Mouse (Mus musculus): ENCODE data around the gene Sardh. TPM values are rescaled to one million over a fixed set of nuclear protein-coding genes. Genes with fewer than 3 reads are reported as not detected.

Gene Sardh
- polyA plus RNA-seq (2016; fragmentation: Nextera tagmentation; extraction: Ambion mirVana): 8.9 and 9.6 TPM in 2 replicates

DNA sequence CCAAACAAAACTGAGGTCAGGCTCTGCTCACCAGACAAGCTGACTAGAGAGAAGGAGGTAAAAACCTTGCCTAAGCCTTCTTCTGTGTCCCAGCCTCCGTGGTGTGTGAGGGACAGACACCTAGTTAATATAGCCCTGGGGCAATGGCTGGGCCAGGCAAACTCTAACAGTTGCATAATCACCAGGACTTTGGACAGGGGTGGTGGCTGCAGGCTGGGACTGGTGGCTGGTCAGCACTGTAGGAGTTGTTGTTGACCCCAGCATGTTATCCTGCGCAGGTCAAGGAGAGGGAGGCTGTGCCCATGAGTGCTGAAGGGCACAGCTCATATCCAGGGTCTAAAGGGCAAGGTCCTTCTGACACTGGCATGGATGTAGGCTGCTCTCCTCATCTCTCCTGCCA, at the start of gene Sardh:
Sardh (minus strand) TSS at position 127 of the 400 bp plus-strand sequence.
- no peak within 1 kb of the TSS for H3K4me2 ChIP-seq (replicated peaks)
- WGBS: 72% methylated on average over 2 of the region's 2 CpGs
- H3K4me1 ChIP-seq: peaks cover 9% of the 10 kb centered on the region
- H3K36me3 ChIP-seq: no peaks in the 10 kb centered on the region
- no peaks in the 10 kb centered on the region for H3K27me3 ChIP-seq
- H3K27ac ChIP-seq: peak within 1 kb of the TSS; percentile 41; the same call in 1 of the 2 replicates
- H3K9ac ChIP-seq: no peak within 1 kb of the TSS
- no peak within 1 kb of the TSS for H3K4me3 ChIP-seq
- ATAC-seq (ENCODE audit: insufficient number of reproducible peaks, insufficient read depth, low FRiP score, low TSS enrichment): no peak
- no peaks in the 10 kb centered on the region for H3K9me3 ChIP-seq

DNA sequence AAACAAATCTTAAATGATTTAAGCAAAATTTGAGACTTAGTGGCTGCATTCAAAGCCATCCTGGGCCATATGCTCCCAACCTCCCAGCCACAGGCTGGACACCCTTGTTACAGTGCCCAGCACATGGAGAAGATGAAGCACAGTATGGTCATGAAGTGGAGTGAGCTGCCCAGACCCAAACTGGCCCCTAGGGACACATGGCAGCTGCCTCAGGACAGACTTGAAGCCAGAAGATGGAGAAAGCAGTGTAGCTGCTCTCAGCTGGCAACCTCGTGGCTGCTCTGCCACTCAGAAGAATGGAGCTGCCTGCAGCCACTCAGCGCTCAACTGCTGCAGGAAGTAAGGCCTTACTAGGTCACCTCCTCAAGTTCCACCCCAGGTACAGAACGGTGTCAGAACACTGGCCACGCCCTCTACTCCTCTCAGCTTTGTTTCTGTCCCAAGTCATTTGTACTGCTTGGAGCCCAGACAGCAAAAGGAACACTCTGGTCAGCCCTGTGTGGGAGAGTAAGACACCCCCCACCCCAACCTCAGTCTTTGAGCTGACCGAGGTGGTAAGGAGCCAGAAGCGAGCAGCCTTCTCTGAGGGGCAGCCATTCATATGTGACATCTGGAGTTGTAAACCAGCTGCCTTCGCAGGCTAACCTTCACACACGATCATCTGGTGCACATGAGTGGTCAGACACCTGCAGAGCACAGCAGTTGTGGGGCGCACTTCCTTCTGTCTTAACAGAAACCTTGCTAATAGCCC, 48.7 kb upstream of the Sardh start:
- no peak for ATAC-seq (ENCODE audit: insufficient number of reproducible peaks, insufficient read depth, low FRiP score, low TSS enrichment)
- H3K4me2 ChIP-seq (replicated peaks): no peak overlapping the region
- no peaks in the 10 kb centered on the region for H3K27me3 ChIP-seq
- no peak overlapping the region for H3K27ac ChIP-seq
- no peak overlapping the region for H3K4me3 ChIP-seq
- 68% methylated on average over 9 of the region's 9 CpGs for WGBS
- H3K9me3 ChIP-seq: no peaks in the 10 kb centered on the region
- peaks cover 15% of the 10 kb centered on the region; the same call in 1 of the 2 replicates for H3K36me3 ChIP-seq
- peaks cover 4% of the 10 kb centered on the region; the same call in 1 of the 2 replicates for H3K4me1 ChIP-seq
- peak overlapping the region; percentile 1; the same call in 1 of the 2 replicates for H3K9ac ChIP-seq

DNA sequence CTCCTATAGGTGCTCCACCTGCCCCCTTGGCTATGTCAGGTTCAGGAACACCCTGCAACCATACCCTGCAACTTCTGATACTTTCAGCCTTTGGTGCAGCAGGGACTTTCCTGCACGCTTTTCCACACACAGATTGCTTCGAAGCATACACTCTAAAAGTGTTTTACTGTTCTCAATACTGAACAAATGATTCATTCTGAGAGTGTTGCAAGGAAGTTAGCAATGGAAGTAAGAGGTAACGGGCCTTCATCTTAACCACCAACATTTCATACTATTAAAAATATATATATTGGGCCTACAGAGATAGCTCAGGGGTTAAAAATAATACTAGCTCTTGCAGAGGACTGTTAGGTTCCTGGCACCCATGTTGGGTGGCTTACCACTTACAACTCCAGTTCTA, 46.6 kb upstream of the Sardh start:
- Histone ChIP-seq H3K4me3 (no peak overlapping the region), H3K9ac (no peak overlapping the region), H3K9me3 (no peaks in the 10 kb centered on the region), H3K4me2 (replicated peaks) (no peak overlapping the region), H3K4me1 (no peaks in the 10 kb centered on the region), H3K27me3 (no peaks in the 10 kb centered on the region), H3K27ac (no peak overlapping the region), H3K36me3 (peaks cover 35% of the 10 kb centered on the region)
- no peak for ATAC-seq (ENCODE audit: insufficient number of reproducible peaks, insufficient read depth, low FRiP score, low TSS enrichment)
- 92% methylated on average over 3 of the region's 3 CpGs for WGBS

DNA sequence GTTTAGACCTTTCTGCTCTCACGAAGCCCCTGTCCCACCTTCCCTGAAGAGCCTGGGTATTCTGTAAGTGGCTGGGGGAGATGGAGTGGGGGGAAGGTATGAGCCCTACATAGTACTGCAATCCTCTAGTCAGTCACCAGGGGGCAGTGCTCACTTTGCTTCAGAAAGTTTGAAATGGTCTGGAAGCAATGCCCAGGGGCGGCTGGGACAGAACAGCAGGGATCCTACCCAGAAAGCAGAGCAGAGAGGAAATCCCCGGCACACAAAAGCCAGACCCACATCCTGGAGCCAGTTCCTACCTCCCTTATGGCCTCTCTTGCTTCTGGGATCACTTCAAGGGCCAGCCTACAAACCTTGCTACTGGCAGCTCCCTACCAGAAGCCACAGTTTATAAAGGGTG, 40.9 kb upstream of the Sardh start:
- Histone ChIP-seq H3K27me3 (no peaks in the 10 kb centered on the region), H3K9ac (no peak overlapping the region; the same call in 1 of the 2 replicates), H3K9me3 (no peaks in the 10 kb centered on the region), H3K4me1 (peaks cover 6% of the 10 kb centered on the region; the same call in 1 of the 2 replicates), H3K4me2 (replicated peaks) (no peak overlapping the region), H3K27ac (peak overlapping the region; percentile 73), H3K4me3 (no peak overlapping the region), H3K36me3 (peaks cover 36% of the 10 kb centered on the region)
- no peak for ATAC-seq (ENCODE audit: insufficient number of reproducible peaks, insufficient read depth, low FRiP score, low TSS enrichment)
- 12% methylated on average over 3 of the region's 3 CpGs for WGBS

DNA sequence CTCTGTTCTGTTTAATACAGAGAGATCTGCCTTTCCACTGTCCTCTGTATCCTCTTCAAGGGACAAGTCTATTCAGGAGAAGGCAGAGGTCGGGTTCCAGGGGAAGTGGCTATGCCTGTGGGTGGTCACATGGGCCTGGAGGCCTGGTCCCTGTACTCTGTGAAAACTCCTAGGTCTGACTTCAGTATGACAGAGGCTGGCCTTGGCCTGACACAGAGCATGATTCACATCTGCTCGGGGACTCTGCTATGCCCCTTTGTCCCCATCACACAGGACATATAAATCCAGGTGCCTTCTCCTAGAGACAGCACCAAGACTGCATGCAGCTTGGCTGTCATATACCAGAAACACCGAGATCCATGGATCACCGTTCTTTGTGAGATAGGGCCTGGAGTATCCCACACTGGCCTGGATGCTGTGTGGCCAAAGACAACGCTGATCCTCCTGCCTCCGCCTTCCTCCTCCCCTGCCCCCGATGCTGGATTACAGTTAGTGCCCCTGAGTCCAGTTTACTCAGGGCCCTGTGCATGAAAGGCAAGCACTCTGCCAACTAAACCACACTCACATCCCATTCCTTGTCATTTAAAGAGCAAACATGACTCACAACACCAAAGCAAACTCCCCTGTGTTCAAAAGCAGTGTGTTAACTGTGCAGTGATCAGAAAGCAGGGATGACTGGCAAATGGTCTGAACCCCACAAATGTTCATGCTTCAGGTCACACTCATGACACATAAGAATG, 39.0 kb upstream of the Sardh start:
- ATAC-seq (ENCODE audit: insufficient number of reproducible peaks, insufficient read depth, low FRiP score, low TSS enrichment): no peak
- H3K4me1 ChIP-seq: peaks cover 6% of the 10 kb centered on the region; the same call in 1 of the 2 replicates
- H3K27ac ChIP-seq: no peak overlapping the region
- H3K36me3 ChIP-seq: peaks cover 26% of the 10 kb centered on the region
- no peak overlapping the region for H3K4me2 ChIP-seq (replicated peaks)
- 71% methylated on average over 7 of the region's 7 CpGs for WGBS
- no peak overlapping the region for H3K4me3 ChIP-seq
- H3K9me3 ChIP-seq: no peaks in the 10 kb centered on the region
- no peaks in the 10 kb centered on the region for H3K27me3 ChIP-seq
- H3K9ac ChIP-seq: no peak overlapping the region

DNA sequence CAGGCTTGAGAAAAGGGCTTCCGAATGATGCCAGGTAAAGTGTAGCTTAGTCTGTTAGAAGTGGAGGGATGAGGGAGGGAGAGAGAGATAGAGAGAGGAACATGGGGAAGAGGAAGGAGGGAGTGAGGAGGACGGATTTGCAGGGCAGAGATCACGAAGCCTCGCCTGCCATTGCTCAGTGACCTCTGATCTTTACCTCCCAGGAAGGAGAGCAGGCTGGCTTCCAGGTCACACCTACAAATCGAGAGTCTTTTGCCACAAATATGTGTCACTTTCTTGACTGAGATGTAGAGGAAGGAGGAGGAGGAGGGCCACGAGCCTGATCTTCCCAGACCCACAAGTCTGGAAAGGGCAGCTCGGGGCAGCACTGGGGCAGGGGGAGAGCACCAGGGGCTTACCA, 36.3 kb upstream of the Sardh start:
- Histone ChIP-seq H3K27ac (no peak overlapping the region), H3K27me3 (no peaks in the 10 kb centered on the region), H3K4me1 (peaks cover 5% of the 10 kb centered on the region; the same call in 1 of the 2 replicates), H3K36me3 (0 out of 2 replicates have a peak, but pooled peaks cover 5% of the 10 kb centered on the region), H3K9me3 (no peaks in the 10 kb centered on the region), H3K9ac (no peak overlapping the region), H3K4me3 (no peak overlapping the region), H3K4me2 (replicated peaks) (no peak overlapping the region)
- ATAC-seq (ENCODE audit: insufficient number of reproducible peaks, insufficient read depth, low FRiP score, low TSS enrichment): no peak
- 63% methylated on average over 7 of the region's 7 CpGs for WGBS

DNA sequence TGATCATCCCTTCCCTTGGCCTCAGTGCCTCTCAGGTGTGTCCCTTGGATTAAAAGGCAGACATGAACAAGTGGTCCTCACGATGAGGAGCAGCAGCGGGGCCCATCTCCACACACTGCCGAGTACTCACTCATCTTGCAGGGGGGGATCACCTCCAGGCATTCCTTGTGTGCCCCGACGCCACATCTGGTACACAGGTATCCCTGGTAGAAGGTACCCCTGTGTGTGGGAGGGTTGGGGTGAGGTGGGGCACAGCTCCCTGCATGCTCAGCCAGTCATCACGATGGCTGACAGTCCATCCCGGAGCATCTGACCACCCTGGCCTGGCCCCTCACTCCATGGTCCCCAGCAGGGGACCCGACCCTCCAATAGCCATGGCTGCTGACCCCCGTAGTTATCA, 33.6 kb upstream of the Sardh start:
- no peak overlapping the region for H3K9ac ChIP-seq
- no peak overlapping the region for H3K4me2 ChIP-seq (replicated peaks)
- no peak overlapping the region for H3K27ac ChIP-seq
- H3K4me1 ChIP-seq: no peaks in the 10 kb centered on the region
- no peak overlapping the region for H3K4me3 ChIP-seq
- no peak for ATAC-seq (ENCODE audit: insufficient number of reproducible peaks, insufficient read depth, low FRiP score, low TSS enrichment)
- WGBS: 88% methylated on average over 9 of the region's 9 CpGs
- H3K36me3 ChIP-seq: peaks cover 21% of the 10 kb centered on the region
- H3K27me3 ChIP-seq: no peaks in the 10 kb centered on the region
- H3K9me3 ChIP-seq: no peaks in the 10 kb centered on the region

DNA sequence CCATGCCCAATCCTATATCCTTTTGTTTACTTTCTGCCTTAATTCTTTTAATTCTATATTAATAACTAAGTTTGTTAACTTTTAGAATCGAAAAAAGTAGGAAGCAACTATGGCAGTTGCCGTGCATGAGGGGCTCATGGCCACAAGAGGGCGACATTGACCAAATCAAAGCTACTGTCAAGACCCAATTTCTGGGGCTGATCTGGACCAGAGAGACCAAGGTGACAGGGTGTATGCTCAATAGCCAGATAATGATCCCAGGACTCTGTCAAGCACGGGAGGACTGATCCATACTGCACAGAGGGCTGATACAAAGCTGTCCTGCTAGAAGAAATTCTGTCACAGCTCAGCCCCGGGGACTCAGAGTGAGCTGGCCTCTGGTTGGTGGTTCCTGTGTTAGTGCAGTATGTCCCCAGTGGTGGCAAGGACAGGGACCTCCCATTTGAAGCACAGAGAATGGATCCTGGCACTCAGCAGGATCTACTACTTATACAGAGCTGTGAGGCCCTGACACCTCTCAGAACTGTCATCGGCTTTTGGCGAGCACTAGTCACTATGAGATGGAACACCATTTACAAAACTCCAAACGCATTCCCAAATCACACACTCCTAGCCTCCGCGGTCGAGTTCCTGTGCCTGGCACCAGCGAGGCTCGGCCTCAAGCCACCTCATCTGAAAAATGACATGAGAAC, 32.9 kb upstream of the Sardh start:
- no peak overlapping the region for H3K9ac ChIP-seq

DNA sequence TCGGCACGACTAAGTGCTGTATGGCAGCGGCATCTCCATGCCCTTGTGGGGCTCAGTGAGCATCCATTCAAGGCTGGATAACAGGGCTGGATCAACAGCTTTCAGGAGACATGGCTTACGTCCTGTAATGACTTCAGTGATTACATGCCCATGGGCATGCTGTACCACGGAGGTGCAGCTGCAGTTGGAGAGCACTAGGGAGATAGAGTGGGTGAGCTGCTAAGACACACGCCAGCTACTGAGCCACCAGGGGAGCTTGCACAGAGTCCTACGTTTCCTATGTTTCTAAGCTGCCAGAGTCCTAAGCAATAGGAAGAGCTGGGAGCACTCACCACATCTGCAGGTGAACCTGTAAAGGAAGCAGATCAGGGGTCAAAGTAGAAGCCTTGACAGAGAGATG, 30.7 kb upstream of the Sardh start:
- Histone ChIP-seq H3K9me3 (no peaks in the 10 kb centered on the region), H3K27me3 (no peaks in the 10 kb centered on the region), H3K36me3 (peaks cover 43% of the 10 kb centered on the region), H3K4me3 (no peak overlapping the region), H3K9ac (no peak overlapping the region), H3K27ac (no peak overlapping the region), H3K4me2 (replicated peaks) (no peak overlapping the region), H3K4me1 (no peaks in the 10 kb centered on the region)
- 89% methylated on average over 7 of the region's 7 CpGs for WGBS
- no peak for ATAC-seq (ENCODE audit: insufficient number of reproducible peaks, insufficient read depth, low FRiP score, low TSS enrichment)

More for the DNA sequence above, 32.9 kb upstream of the Sardh start:
- ATAC-seq (ENCODE audit: insufficient number of reproducible peaks, insufficient read depth, low FRiP score, low TSS enrichment): no peak
- Histone ChIP-seq H3K9me3 (no peaks in the 10 kb centered on the region), H3K4me1 (no peaks in the 10 kb centered on the region), H3K36me3 (peaks cover 27% of the 10 kb centered on the region), H3K27ac (no peak overlapping the region), H3K4me3 (no peak overlapping the region), H3K4me2 (replicated peaks) (no peak overlapping the region), H3K27me3 (no peaks in the 10 kb centered on the region)
- WGBS: 67% methylated on average over 13 of the region's 13 CpGs

DNA sequence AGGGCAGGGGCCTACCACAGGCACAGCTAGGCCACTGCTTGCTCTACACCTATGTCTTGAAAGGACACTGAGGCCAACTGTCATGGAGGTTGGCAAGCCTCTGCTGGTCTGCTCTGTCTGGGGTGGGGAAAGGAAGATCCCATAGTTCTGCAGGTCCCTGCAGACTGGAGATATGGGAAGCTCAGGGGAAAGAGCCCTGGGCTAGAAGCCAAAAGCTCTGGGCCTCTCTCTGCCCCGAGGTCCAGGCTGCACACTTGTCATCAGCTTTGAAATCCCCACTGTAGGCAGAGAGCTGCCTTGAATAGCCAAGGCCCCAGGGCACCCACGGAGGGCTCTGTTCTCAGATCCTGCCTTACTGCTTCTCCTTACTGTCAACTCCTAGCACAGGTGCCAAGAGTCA, 20.2 kb upstream of the Sardh start:
- ATAC-seq (ENCODE audit: insufficient number of reproducible peaks, insufficient read depth, low FRiP score, low TSS enrichment): no peak

DNA sequence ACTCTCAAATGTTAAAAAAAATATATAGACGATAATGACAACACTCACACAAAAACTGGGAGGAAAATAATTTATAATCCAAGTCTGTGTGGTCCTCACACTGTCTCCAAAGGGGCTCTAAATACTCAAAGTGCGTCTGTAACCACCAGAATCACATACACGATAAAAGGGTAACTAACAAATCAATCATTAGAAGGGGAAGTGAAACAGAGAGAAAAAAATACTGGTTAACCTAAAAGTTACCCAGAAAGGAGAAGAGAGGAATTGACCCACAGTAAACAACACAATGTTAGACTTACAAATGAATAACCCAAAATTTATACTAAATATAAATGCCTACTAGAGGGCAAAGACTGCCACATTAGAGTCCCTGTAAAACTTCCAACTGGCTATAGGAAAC, 17.7 kb upstream of the Sardh start:
- ATAC-seq (ENCODE audit: insufficient number of reproducible peaks, insufficient read depth, low FRiP score, low TSS enrichment): no peak
- Histone ChIP-seq H3K36me3 (peaks cover 57% of the 10 kb centered on the region), H3K9me3 (no peaks in the 10 kb centered on the region), H3K9ac (no peak overlapping the region), H3K27ac (no peak overlapping the region), H3K27me3 (no peaks in the 10 kb centered on the region), H3K4me3 (no peak overlapping the region), H3K4me2 (replicated peaks) (no peak overlapping the region), H3K4me1 (no peaks in the 10 kb centered on the region)
- WGBS: 85% methylated on average over 3 of the region's 3 CpGs

More for the DNA sequence above, 20.2 kb upstream of the Sardh start:
- Histone ChIP-seq H3K9ac (no peak overlapping the region), H3K9me3 (no peaks in the 10 kb centered on the region), H3K36me3 (peaks cover 57% of the 10 kb centered on the region), H3K27me3 (no peaks in the 10 kb centered on the region), H3K4me1 (no peaks in the 10 kb centered on the region), H3K27ac (no peak overlapping the region), H3K4me3 (no peak overlapping the region), H3K4me2 (replicated peaks) (no peak overlapping the region)
- 81% methylated on average over 2 of the region's 2 CpGs for WGBS

Measured in embryonic facial prominence, embryonic 12.5 days (tissue).